Mouse (Mus musculus) midbrain, embryonic 14.5 days (tissue): Measurements from ENCODE around the gene H2-Eb1. TPM values are rescaled to one million over a fixed set of nuclear protein-coding genes. Genes with fewer than 3 reads are reported as not detected.

Source experiments
- ATAC-seq: fragments of 200-750 bp; cut with Nextera tagmentation; 2 replicates; pipeline ENCODE4 v1.8.0; 2017; ENCODE audit warnings: moderate number of reproducible peaks, moderate library complexity; ENCODE audit not compliant: low FRiP score, low TSS enrichment
- DNase-seq: peaks from one replicate; pipeline ENCODE4 v3.0.0-alpha.2; 2015
- H3K27ac ChIP-seq: fragments of 300-500 bp; sonication (generic); replicated peaks from 2 replicates; pipeline ENCODE4 v1.5.1; 2014; ENCODE audit warnings: mild to moderate bottlenecking, low read depth, low read length, moderate library complexity
- H3K27me3 ChIP-seq: fragments of 300-500 bp; sonication (generic); 2 replicates; pipeline ENCODE4 v1.6.1; 2014; ENCODE audit warnings: low read length, control low read depth, mixed read lengths; ENCODE audit not compliant: control insufficient read depth, insufficient read depth
- H3K36me3 ChIP-seq: fragments of 300-500 bp; sonication (generic); 2 replicates; pipeline ENCODE4 v1.6.1; 2014; ENCODE audit warnings: low read length, control low read depth; ENCODE audit not compliant: control insufficient read depth, insufficient read depth
- H3K4me1 ChIP-seq: fragments of 300-500 bp; sonication (generic); 2 replicates; pipeline ENCODE4 v1.6.1; 2014; ENCODE audit warnings: mild to moderate bottlenecking, antibody characterized with exemption, low read length, control low read depth; ENCODE audit not compliant: control insufficient read depth, insufficient read depth
- H3K4me2 ChIP-seq: fragments of 300-500 bp; sonication (generic); 2 replicates; pipeline ENCODE4 v1.6.1; 2014; ENCODE audit warnings: mild to moderate bottlenecking, low read length, moderate library complexity
- H3K4me3 ChIP-seq: fragments of 300-500 bp; sonication (generic); replicated peaks from 2 replicates; pipeline ENCODE4 v1.5.1; 2014; ENCODE audit warnings: low read depth, low read length
- H3K9ac ChIP-seq: fragments of 300-500 bp; sonication (generic); replicated peaks from 2 replicates; pipeline ENCODE4 v1.6.1; 2014; ENCODE audit warnings: mild to moderate bottlenecking, low read length, moderate library complexity
- H3K9me3 ChIP-seq: fragments of 300-500 bp; sonication (generic); 2 replicates; pipeline ENCODE4 v1.6.1; 2016; ENCODE audit warnings: low read length, control low read depth, mixed read lengths; ENCODE audit not compliant: control insufficient read depth
- WGBS: fragments of 180-500 bp; shearing (Covaris S2); extraction: QIAGEN DNeasy Blood & Tissue Kit; methylation state at CpG from one replicate; pipeline ENCODE4 v1.1.7; 2014; 5-methylcytosine and 5-hydroxymethylcytosine counted together
- polyA plus RNA-seq: library from polyadenylated mRNA; unstranded; fragments of >200 nt; fragmentation: Nextera tagmentation; extraction: Ambion mirVana; gene quantifications from 2 replicates; pipeline ENCODE4 v1.2.1, GENCODE M21; 2014

Gene H2-Eb1
- polyA plus RNA-seq, result 2.4 and 2.7 TPM in 2 replicates

DNA sequence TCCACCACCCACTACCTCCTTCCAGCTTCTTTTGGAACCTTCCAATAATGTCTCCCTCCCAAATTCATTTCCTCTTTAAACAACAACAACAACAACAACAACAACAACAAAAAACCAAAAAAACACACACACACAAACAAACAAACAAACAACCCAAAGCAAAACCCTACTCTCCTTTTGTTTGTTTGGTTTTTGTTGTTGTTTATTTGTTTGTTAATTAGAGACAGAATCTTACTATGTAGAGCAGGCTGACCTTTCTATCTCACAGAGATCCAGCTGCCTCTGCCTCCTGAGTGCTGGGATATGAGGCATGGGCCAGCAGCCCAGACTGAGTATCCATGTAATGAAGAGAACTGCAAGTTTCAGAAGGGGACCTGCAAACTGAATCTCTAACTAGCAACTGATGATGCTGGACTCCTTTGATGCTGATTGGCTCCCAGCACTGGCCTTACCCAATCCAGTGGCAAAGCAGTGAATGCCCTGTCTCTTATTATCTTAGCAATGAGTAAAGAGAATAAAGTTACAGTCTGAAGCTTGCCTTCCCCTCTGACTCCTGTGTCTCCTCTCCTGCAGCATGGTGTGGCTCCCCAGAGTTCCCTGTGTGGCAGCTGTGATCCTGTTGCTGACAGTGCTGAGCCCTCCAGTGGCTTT lies at the start of gene H2-Eb1:
TSS of gene H2-Eb1 (plus strand) at position 488 of the 651 bp plus-strand sequence.
- no peak within 1 kb of the TSS for H3K4me3 ChIP-seq
- H3K4me2 ChIP-seq, result no peak within 1 kb of the TSS
- DNase-seq (peak; percentile 93), ATAC-seq (peak; percentile 69; the same call in 1 of the 2 replicates)
- H3K27ac ChIP-seq, result no peak within 1 kb of the TSS
- no peaks in the 10 kb centered on the region for H3K9me3 ChIP-seq
- H3K27me3 ChIP-seq, result 0 out of 2 replicates have a peak, but pooled peaks cover 4% of the 10 kb centered on the region
- H3K9ac ChIP-seq, result no peak within 1 kb of the TSS
- H3K4me1 ChIP-seq, result no peaks in the 10 kb centered on the region
- H3K36me3 ChIP-seq, result no peaks in the 10 kb centered on the region

DNA sequence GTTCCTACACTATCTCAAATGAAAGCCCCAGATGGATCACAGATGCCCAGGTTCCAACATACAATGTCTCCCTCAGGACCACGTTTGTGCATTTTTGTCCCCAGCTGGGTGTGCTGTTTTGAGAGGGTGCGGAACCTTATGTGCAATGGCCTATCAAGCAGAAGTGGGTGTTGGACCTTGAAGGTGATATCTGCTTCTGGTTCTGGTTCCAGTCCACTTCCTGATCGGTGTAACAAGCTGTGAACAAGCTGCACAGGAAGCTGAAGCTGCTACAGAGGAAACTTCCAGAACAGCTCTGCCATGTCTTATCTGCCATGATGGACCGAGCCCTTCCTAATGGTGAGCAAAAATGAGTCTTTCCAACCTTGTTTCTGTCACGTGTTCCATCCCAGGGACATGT lies 49.2 kb upstream of the H2-Eb1 start:
- Histone ChIP-seq H3K4me1 (no peaks in the 10 kb centered on the region), H3K27ac (no peak overlapping the region), H3K9me3 (no peaks in the 10 kb centered on the region), H3K27me3 (no peaks in the 10 kb centered on the region), H3K36me3 (no peaks in the 10 kb centered on the region), H3K9ac (no peak overlapping the region), H3K4me3 (no peak overlapping the region), H3K4me2 (no peak overlapping the region)
- WGBS, result 85% methylated on average over 5 of the region's 5 CpGs
- ATAC-seq (no peak), DNase-seq (no peak)

- no peak within 1 kb of the TSS for H3K4me2 ChIP-seq
- H3K27me3 ChIP-seq, result no peaks in the 10 kb centered on the region; the same call in 1 of the 2 replicates
- H3K36me3 ChIP-seq, result no peaks in the 10 kb centered on the region
- no peak within 1 kb of the TSS for H3K4me3 ChIP-seq
- WGBS, result 68% methylated on average over 11 of the region's 11 CpGs
- no peak within 1 kb of the TSS for H3K27ac ChIP-seq
- no peaks in the 10 kb centered on the region for H3K4me1 ChIP-seq
- H3K9me3 ChIP-seq, result no peaks in the 10 kb centered on the region
- DNase-seq, result peak; percentile 78
- H3K9ac ChIP-seq, result no peak within 1 kb of the TSS
- ATAC-seq, result no peak
Measured at GRCm38 (mm10) chr17:34257594-34258375, 47.9 kb upstream of the H2-Eb1 start, which contains the start of gene H2-Ab1. H2-Ab1 (plus strand) TSS chr17:34257689.

GRCm38 (mm10) chr17:34260551-34260950 lies 45.1 kb upstream of the H2-Eb1 start:
- H3K4me3 ChIP-seq, result no peak overlapping the region
- DNase-seq (no peak), ATAC-seq (no peak)
- H3K36me3 ChIP-seq, result no peaks in the 10 kb centered on the region
- H3K4me1 ChIP-seq, result peaks cover 8% of the 10 kb centered on the region; the same call in 1 of the 2 replicates
- no peak overlapping the region for H3K27ac ChIP-seq
- H3K4me2 ChIP-seq, result no peak overlapping the region
- peaks cover 22% of the 10 kb centered on the region for H3K27me3 ChIP-seq
- WGBS, result 86% methylated on average over 5 of the region's 5 CpGs
- H3K9ac ChIP-seq, result no peak overlapping the region
- no peaks in the 10 kb centered on the region for H3K9me3 ChIP-seq

DNA sequence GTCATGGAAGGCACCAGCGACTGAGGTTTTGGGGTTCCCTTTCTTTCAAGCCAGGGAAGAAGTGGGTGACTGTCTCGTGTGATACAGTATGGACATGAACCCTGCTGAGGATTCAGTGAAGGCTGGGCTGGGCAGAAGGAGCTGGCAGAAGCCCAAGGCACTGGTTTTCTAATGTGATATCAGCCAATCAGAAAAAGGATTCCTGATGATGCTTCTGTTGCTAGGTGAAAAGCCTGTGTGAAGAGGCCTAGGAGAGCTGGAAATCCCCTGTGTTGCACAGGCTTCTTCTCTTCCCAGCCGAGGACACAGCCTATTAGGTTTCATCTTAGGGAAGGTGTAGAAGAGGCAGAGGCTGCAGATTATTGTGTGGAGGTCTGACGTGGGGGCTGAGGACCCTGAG lies 44.2 kb upstream of the H2-Eb1 start:
- H3K4me2 ChIP-seq, result no peak overlapping the region
- H3K9ac ChIP-seq, result no peak overlapping the region
- 24% methylated on average over 4 of the region's 4 CpGs for whole genome bisulfite sequencing
- H3K27ac ChIP-seq, result no peak overlapping the region
- no peaks in the 10 kb centered on the region for H3K36me3 ChIP-seq
- no peak overlapping the region for H3K4me3 ChIP-seq
- DNase-seq (peak; percentile 93), ATAC-seq (peak; percentile 57; the same call in 1 of the 2 replicates)
- no peaks in the 10 kb centered on the region for H3K9me3 ChIP-seq
- peaks cover 8% of the 10 kb centered on the region; the same call in 1 of the 2 replicates for H3K4me1 ChIP-seq
- H3K27me3 ChIP-seq, result peaks cover 22% of the 10 kb centered on the region

- DNase-seq (peak; percentile 92), ATAC-seq (peak; percentile 78)
- peak overlapping the region; percentile 50 for H3K4me3 ChIP-seq
- WGBS, result under 1% methylated on average over 8 of the region's 8 CpGs
- no peaks in the 10 kb centered on the region for H3K36me3 ChIP-seq
- 0 out of 2 replicates have a peak overlapping the region, but pooled peaks have one; percentile 26 for H3K9ac ChIP-seq
- H3K4me2 ChIP-seq, result peak overlapping the region; percentile 96
- peaks cover 8% of the 10 kb centered on the region; the same call in 1 of the 2 replicates for H3K4me1 ChIP-seq
- no peaks in the 10 kb centered on the region for H3K9me3 ChIP-seq
- H3K27me3 ChIP-seq, result peaks cover 22% of the 10 kb centered on the region
- H3K27ac ChIP-seq, result no peak overlapping the region
Measured at GRCm38 (mm10) chr17:34263068-34263467, 42.6 kb upstream of the H2-Eb1 start.

- Histone ChIP-seq H3K4me3 (peak overlapping the region; percentile 50), H3K36me3 (no peaks in the 10 kb centered on the region), H3K27ac (no peak overlapping the region), H3K9ac (0 out of 2 replicates have a peak overlapping the region, but pooled peaks have one; percentile 26), H3K9me3 (no peaks in the 10 kb centered on the region), H3K4me2 (peak overlapping the region; percentile 96), H3K4me1 (peaks cover 8% of the 10 kb centered on the region; the same call in 1 of the 2 replicates), H3K27me3 (peaks cover 22% of the 10 kb centered on the region)
- WGBS, result 4% methylated on average over 14 of the region's 14 CpGs
- peak; percentile 51 for DNase-seq
- no peak for ATAC-seq
Measured at GRCm38 (mm10) chr17:34263811-34264371, 41.8 kb upstream of the H2-Eb1 start.

DNA sequence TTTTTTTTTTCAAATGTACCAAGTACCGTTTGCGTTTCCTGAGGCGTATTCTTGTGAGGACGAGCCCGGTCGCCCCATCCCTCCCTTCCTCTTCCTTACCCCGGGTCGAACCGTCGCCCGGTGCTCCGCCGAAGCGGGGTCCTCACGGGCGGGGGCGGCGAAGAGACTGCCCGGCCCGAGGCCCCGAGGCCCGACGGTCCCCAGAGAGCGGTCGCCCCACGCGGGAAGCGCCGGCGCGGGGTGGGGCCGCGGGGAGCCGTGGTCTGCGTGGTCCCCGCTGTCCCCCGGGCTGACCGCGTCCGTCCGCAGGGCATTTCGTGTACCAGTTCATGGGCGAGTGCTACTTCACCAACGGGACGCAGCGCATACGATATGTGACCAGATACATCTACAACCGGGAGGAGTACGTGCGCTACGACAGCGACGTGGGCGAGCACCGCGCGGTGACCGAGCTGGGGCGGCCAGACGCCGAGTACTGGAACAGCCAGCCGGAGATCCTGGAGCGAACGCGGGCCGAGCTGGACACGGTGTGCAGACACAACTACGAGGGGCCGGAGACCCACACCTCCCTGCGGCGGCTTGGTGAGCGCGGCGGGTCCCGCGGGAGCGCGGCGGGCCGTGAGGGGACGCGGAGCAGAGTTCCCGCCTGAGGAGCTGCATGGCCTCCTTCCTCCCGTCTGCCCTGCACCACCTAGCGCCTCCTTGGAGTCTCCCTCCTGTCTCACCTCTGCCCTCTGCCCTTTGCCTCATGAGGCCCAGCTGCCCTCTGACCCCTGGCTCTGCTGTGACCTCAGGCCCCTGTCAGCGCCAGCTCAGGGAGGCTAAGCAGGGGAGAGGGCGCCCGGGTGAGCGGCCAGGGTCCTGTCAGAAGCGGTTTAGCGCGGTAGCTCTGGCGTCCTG lies 41.0 kb upstream of the H2-Eb1 start:
- WGBS, result under 1% methylated on average over 92 of the region's 93 CpGs
- Histone ChIP-seq H3K27me3 (peaks cover 22% of the 10 kb centered on the region), H3K4me1 (peaks cover 8% of the 10 kb centered on the region; the same call in 1 of the 2 replicates), H3K9me3 (no peaks in the 10 kb centered on the region), H3K36me3 (no peaks in the 10 kb centered on the region), H3K4me3 (peak overlapping the region; percentile 50), H3K27ac (no peak overlapping the region), H3K9ac (peak overlapping the region; percentile 54), H3K4me2 (peak overlapping the region; percentile 96)
- DNase-seq (peak; percentile 59), ATAC-seq (peak; percentile 28; the same call in 1 of the 2 replicates)
